ENCODE assay signal across 8 mouse cellular contexts in the genomic region with DNA sequence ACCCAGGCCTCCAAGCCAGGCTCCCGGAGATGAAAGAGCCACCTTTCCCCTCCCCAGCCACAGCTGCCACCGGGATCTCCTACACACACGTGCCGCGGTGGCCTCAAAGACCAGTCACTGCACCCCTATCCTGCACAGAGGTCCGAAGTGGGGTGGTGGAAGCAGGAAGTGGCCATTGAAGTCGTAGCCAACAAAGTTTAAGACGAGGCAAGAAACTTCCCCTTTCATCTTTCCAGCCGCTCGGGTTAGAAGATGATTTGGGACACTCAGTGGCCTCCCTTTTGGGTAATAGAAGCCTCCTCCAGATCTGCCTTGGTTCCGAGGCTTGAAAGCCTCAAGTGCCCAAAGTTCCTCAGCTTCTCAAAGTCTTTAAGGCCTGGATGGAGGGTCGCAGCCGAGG. TPM values are rescaled to one million over a fixed set of nuclear protein-coding genes. Genes with fewer than 3 reads are reported as not detected.
A peak's percentile ranks its signal among the peaks of the same experiment; 100 is the strongest.
DNase-seq lines count a peak whose midpoint lies in the region; ATAC-seq lines count a peak whose summit lies in the region.

No protein-coding gene starts in this region.

- peak overlapping the region; percentile 84 for H3K9ac ChIP-seq in limb, embryonic 15.5 days

- H3K27ac ChIP-seq in limb, embryonic 15.5 days = peak overlapping the region; percentile 98

- H3K36me3 ChIP-seq in erythroblast, embryonic 14.5 days (ENCODE audit: control insufficient read depth) = peaks cover 59% of the 10 kb centered on the region
- H3K36me3 ChIP-seq in limb, embryonic 15.5 days = no peaks in the 10 kb centered on the region
- no peaks in the 10 kb centered on the region for H3K36me3 ChIP-seq in splenic B cell, adult 2 months (ENCODE audit: control insufficient read depth, insufficient read depth, low read length, poor library complexity, severe bottlenecking)

- ATAC-seq in erythroblast, adult 5-6 weeks (replicated peaks; ENCODE audit: low FRiP score, poor library complexity, severe bottlenecking) = no peak
- ATAC-seq in erythroid progenitor cell, adult 5-6 weeks (replicated peaks; ENCODE audit: low FRiP score, poor library complexity, severe bottlenecking) = 0 out of 2 replicates have a peak, but pooled peaks have one; percentile 9
- ATAC-seq in limb, embryonic 15.5 days (ENCODE audit: insufficient number of reproducible peaks, low FRiP score, low TSS enrichment, low read depth) = no peak
- ATAC-seq in frontal cortex, adult (ENCODE audit: low TSS enrichment) = no peak

- H3K4me3 ChIP-seq in erythroblast, embryonic 14.5 days (replicated peaks) = peak overlapping the region; percentile 88
- H3K4me3 ChIP-seq in limb, embryonic 15.5 days = peak overlapping the region; percentile 75

- H3K9me3 ChIP-seq in erythroblast, embryonic 14.5 days (ENCODE audit: control insufficient read depth, low read length) = no peaks in the 10 kb centered on the region; the same call in 1 of the 2 replicates
- no peaks in the 10 kb centered on the region for H3K9me3 ChIP-seq in limb, embryonic 15.5 days

- no peaks in the 10 kb centered on the region for H3K27me3 ChIP-seq in erythroblast, embryonic 14.5 days (ENCODE audit: control insufficient read depth)
- H3K27me3 ChIP-seq in limb, embryonic 15.5 days = no peaks in the 10 kb centered on the region
- no peaks in the 10 kb centered on the region; the same call in 1 of the 2 replicates for H3K27me3 ChIP-seq in splenic B cell, adult 2 months (ENCODE audit: control insufficient read depth, insufficient read depth, low read length, poor library complexity, severe bottlenecking)

- H3K4me2 ChIP-seq in limb, embryonic 15.5 days = peak overlapping the region; percentile 90

- 3% methylated on average over 13 of the region's 13 CpGs for WGBS in limb, embryonic 15.5 days

- peak; percentile 42 for DNase-seq in 3T3-L1 (ENCODE audit: low read depth, low spot score)
- peak; percentile 58 for DNase-seq in splenic B cell, adult 2 months (ENCODE audit: low read depth, low spot score)
- DNase-seq in adrenal gland, postnatal 10 days = no peak

- peaks cover 87% of the 10 kb centered on the region for H3K4me1 ChIP-seq in erythroblast, embryonic 14.5 days (ENCODE audit: control insufficient read depth)
- peaks cover 82% of the 10 kb centered on the region for H3K4me1 ChIP-seq in limb, embryonic 15.5 days

RNA-seq across cellular contexts. Expression of a gene that starts 26.4 kb away (rescaled TPM):
- polyA plus RNA-seq in erythroblast, embryonic 14.5 days (2012) = 2.1 and 2.8 TPM in 2 replicates
- 5.4 and 12.7 TPM in 2 replicates for total RNA-seq in erythroblast, adult 5-6 weeks (2015; ENCODE audit: low replicate concordance)
- 8.0 and 11.4 TPM in 2 replicates for total RNA-seq in erythroblast, adult 5-6 weeks (2017; ENCODE audit: low replicate concordance)
- 20.9 and 23.5 TPM in 2 replicates for total RNA-seq in erythroid progenitor cell, adult 5-6 weeks (2015; ENCODE audit: low replicate concordance)
- total RNA-seq in erythroid progenitor cell, adult 5-6 weeks (2017; ENCODE audit: low replicate concordance) = 29.0 and 51.1 TPM in 2 replicates
- polyA plus RNA-seq in limb, embryonic 15.5 days (2015; fragmentation: Nextera tagmentation; extraction: Ambion mirVana) = 13.2 and 13.8 TPM in 2 replicates
- total RNA-seq in adrenal gland, postnatal 10 days (2021) = 10 to 100 TPM; 19.2 to 24.9 TPM

RNA-seq across cellular contexts. Expression of a gene that starts 44.0 kb away (rescaled TPM):
- polyA plus RNA-seq in erythroblast, embryonic 14.5 days (2012) = 0.02 and 0.03 TPM in 2 replicates
- total RNA-seq in erythroblast, adult 5-6 weeks (2015; ENCODE audit: low replicate concordance) = 1.5 and 4.4 TPM in 2 replicates
- 1.0 and 4.5 TPM in 2 replicates for total RNA-seq in erythroblast, adult 5-6 weeks (2017; ENCODE audit: low replicate concordance)
- 8.4 and 11.9 TPM in 2 replicates for total RNA-seq in erythroid progenitor cell, adult 5-6 weeks (2015; ENCODE audit: low replicate concordance)
- 13.5 and 15.9 TPM in 2 replicates for total RNA-seq in erythroid progenitor cell, adult 5-6 weeks (2017; ENCODE audit: low replicate concordance)
- 0.78 and 0.93 TPM in 2 replicates for polyA plus RNA-seq in limb, embryonic 15.5 days (2015; fragmentation: Nextera tagmentation; extraction: Ambion mirVana)
- total RNA-seq in adrenal gland, postnatal 10 days (2021) = under 1 TPM; 0.30 to 0.61 TPM
